Comparison of ENCODE assay signal across 7 mouse cellular contexts in the genomic region with DNA sequence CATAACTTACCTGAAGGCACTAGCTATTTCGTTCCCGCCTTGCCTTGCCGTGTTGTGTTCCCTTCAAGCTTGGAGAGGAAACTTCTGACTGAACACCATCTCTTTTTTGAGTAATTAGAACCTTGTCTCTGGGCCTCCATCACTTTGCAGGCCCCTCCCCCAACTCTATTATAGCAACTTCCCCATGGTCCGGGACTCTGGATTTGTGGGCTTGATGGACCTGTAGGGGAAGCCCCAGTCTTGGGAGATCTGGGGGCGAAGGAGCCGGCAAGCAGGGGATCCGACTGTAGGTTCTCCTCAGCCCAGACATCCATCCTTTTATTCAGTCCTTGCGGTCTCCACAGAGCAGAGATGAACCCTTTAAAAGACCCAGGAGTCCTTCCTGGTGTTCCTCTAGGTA. TPM values are rescaled to one million over a fixed set of nuclear protein-coding genes. Genes with fewer than 3 reads are reported as not detected.
DNase-seq lines count a peak whose midpoint lies in the region; ATAC-seq and TF ChIP-seq lines count a peak whose summit lies in the region.

No protein-coding gene starts in this region.

- H3K4me3 ChIP-seq in neural tube, embryonic 11.5 days (ENCODE audit: low read depth, low read length), result peak overlapping the region; percentile 41
- H3K4me3 ChIP-seq in forebrain, embryonic 14.5 days (ENCODE audit: low read depth, low read length), result peak overlapping the region; percentile 52; the same call in 1 of the 2 replicates
- peak overlapping the region; percentile 55 for H3K4me3 ChIP-seq in liver, embryonic 13.5 days (replicated peaks)
- H3K4me3 ChIP-seq in stomach, postnatal 0 days (ENCODE audit: low read depth, low read length), result peak overlapping the region; percentile 69

- DNase-seq in neural tube, embryonic 11.5 days (ENCODE audit: low spot score), result no peak
- no peak for DNase-seq in neural tube, embryonic 10.5 days (ENCODE audit: extremely low spot score, low spot score)
- DNase-seq in forebrain, embryonic 14.5 days (ENCODE audit: low spot score), result no peak
- no peak for DNase-seq in liver, embryonic 13.5 days
- no peak for DNase-seq in stomach, postnatal 0 days (ENCODE audit: low spot score)
- no peak for DNase-seq in layer of hippocampus, adult 8-10 months (ENCODE audit: low spot score in 2 of 2)
- DNase-seq in spleen, postnatal 14 days (ENCODE audit: low spot score in 2 of 2), result no peak

- H3K27me3 ChIP-seq in neural tube, embryonic 11.5 days (ENCODE audit: control insufficient read depth, insufficient read depth, low read length), result peaks cover 17% of the 10 kb centered on the region
- H3K27me3 ChIP-seq in forebrain, embryonic 14.5 days (replicated peaks; ENCODE audit: control insufficient read depth, insufficient read depth, low read length), result peaks cover 17% of the 10 kb centered on the region; the same call in 1 of the 2 replicates
- H3K27me3 ChIP-seq in liver, embryonic 13.5 days, result peaks cover 37% of the 10 kb centered on the region
- no peaks in the 10 kb centered on the region for H3K27me3 ChIP-seq in stomach, postnatal 0 days (ENCODE audit: control insufficient read depth, insufficient read depth, low read length)

- TF ChIP-seq EP300 in stomach, postnatal 0 days (optimal IDR thresholded peaks at IDR 0.05), result no peak

- TF ChIP-seq CTCF in stomach, postnatal 0 days (IDR thresholded peaks at IDR 0.05; ENCODE audit: low read depth), result no peak

- peak overlapping the region; percentile 68 for H3K4me2 ChIP-seq in neural tube, embryonic 11.5 days (ENCODE audit: low read depth)
- H3K4me2 ChIP-seq in forebrain, embryonic 14.5 days (ENCODE audit: low read length), result peak overlapping the region; percentile 93
- H3K4me2 ChIP-seq in liver, embryonic 13.5 days, result peak overlapping the region; percentile 76
- peak overlapping the region; percentile 91 for H3K4me2 ChIP-seq in stomach, postnatal 0 days (replicated peaks; ENCODE audit: low read depth)

- H3K36me3 ChIP-seq in neural tube, embryonic 11.5 days (ENCODE audit: control insufficient read depth, insufficient read depth, low read length), result no peaks in the 10 kb centered on the region
- no peaks in the 10 kb centered on the region for H3K36me3 ChIP-seq in forebrain, embryonic 14.5 days (ENCODE audit: control insufficient read depth, insufficient read depth, low read length)
- no peaks in the 10 kb centered on the region for H3K36me3 ChIP-seq in liver, embryonic 13.5 days
- H3K36me3 ChIP-seq in stomach, postnatal 0 days (ENCODE audit: control insufficient read depth, insufficient read depth, low read length), result no peaks in the 10 kb centered on the region

- no peak overlapping the region; the same call in 1 of the 2 replicates for H3K9ac ChIP-seq in neural tube, embryonic 11.5 days (ENCODE audit: low read length)
- H3K9ac ChIP-seq in forebrain, embryonic 14.5 days (ENCODE audit: low read length), result peak overlapping the region; percentile 71; the same call in 1 of the 2 replicates
- no peak overlapping the region; the same call in 1 of the 2 replicates for H3K9ac ChIP-seq in liver, embryonic 13.5 days
- peak overlapping the region; percentile 80 for H3K9ac ChIP-seq in stomach, postnatal 0 days (ENCODE audit: low read length)

- WGBS in neural tube, embryonic 11.5 days, result 47% methylated on average over 8 of the region's 8 CpGs
- 51% methylated on average over 8 of the region's 8 CpGs for WGBS in forebrain, embryonic 14.5 days
- 32% methylated on average over 8 of the region's 8 CpGs for WGBS in liver, embryonic 13.5 days (ENCODE audit: insufficient replicate concordance)
- 36% methylated on average over 8 of the region's 8 CpGs for WGBS in stomach, postnatal 0 days

- ATAC-seq in neural tube, embryonic 11.5 days (ENCODE audit: insufficient read depth, low FRiP score, low TSS enrichment), result no peak
- ATAC-seq in forebrain, embryonic 14.5 days, result no peak
- ATAC-seq in liver, embryonic 13.5 days (ENCODE audit: low read depth), result no peak
- ATAC-seq in stomach, postnatal 0 days (ENCODE audit: low FRiP score, low TSS enrichment), result no peak

- 0 out of 2 replicates have a peak, but pooled peaks cover 6% of the 10 kb centered on the region for H3K4me1 ChIP-seq in neural tube, embryonic 11.5 days (ENCODE audit: control insufficient read depth, insufficient read depth, low read length)
- peaks cover 6% of the 10 kb centered on the region; the same call in 1 of the 2 replicates for H3K4me1 ChIP-seq in forebrain, embryonic 14.5 days (ENCODE audit: control insufficient read depth, insufficient read depth, low read length)
- H3K4me1 ChIP-seq in liver, embryonic 13.5 days (replicated peaks), result peaks cover 28% of the 10 kb centered on the region
- H3K4me1 ChIP-seq in stomach, postnatal 0 days (replicated peaks; ENCODE audit: control insufficient read depth, insufficient read depth), result peaks cover 9% of the 10 kb centered on the region; the same call in 1 of the 2 replicates

- H3K9me3 ChIP-seq in neural tube, embryonic 11.5 days (ENCODE audit: control insufficient read depth, low read length), result no peaks in the 10 kb centered on the region
- H3K9me3 ChIP-seq in forebrain, embryonic 14.5 days (replicated peaks; ENCODE audit: control insufficient read depth, low read length), result no peaks in the 10 kb centered on the region
- H3K9me3 ChIP-seq in liver, embryonic 13.5 days (replicated peaks), result no peaks in the 10 kb centered on the region
- no peaks in the 10 kb centered on the region for H3K9me3 ChIP-seq in stomach, postnatal 0 days (ENCODE audit: control insufficient read depth, low read length)

- H3K27ac ChIP-seq in neural tube, embryonic 11.5 days (ENCODE audit: low read depth, low read length), result no peak overlapping the region
- H3K27ac ChIP-seq in forebrain, embryonic 14.5 days (ENCODE audit: low read depth, low read length), result no peak overlapping the region
- H3K27ac ChIP-seq in liver, embryonic 13.5 days, result no peak overlapping the region
- peak overlapping the region; percentile 78 for H3K27ac ChIP-seq in stomach, postnatal 0 days (replicated peaks)

RNA-seq across cellular contexts. Expression of a gene that starts 0.8 kb away (rescaled TPM):
- 30.6 and 36.0 TPM in 2 replicates for polyA plus RNA-seq in neural tube, embryonic 11.5 days (2014; fragmentation: Nextera tagmentation; extraction: Ambion mirVana)
- 22.5 and 25.0 TPM in 2 replicates for polyA plus RNA-seq in forebrain, embryonic 14.5 days (2014; fragmentation: Nextera tagmentation; extraction: Ambion mirVana)
- polyA plus RNA-seq in liver, embryonic 13.5 days (2015; fragmentation: Nextera tagmentation; extraction: Ambion mirVana), result 77.4 and 92.5 TPM in 2 replicates
- polyA plus RNA-seq in stomach, postnatal 0 days (2015; fragmentation: Nextera tagmentation; extraction: Ambion mirVana), result 398 and 433 TPM in 2 replicates
- 10 to 100 TPM; 41.3 to 77.4 (median 60.0) TPM for total RNA-seq in layer of hippocampus, adult 8-10 months (2022)

RNA-seq across cellular contexts. Expression of a gene that starts 56.0 kb away (rescaled TPM):
- polyA plus RNA-seq in neural tube, embryonic 11.5 days (2014; fragmentation: Nextera tagmentation; extraction: Ambion mirVana), result 248 and 271 TPM in 2 replicates
- polyA plus RNA-seq in forebrain, embryonic 14.5 days (2014; fragmentation: Nextera tagmentation; extraction: Ambion mirVana), result 349 and 383 TPM in 2 replicates
- 148 and 181 TPM in 2 replicates for polyA plus RNA-seq in liver, embryonic 13.5 days (2015; fragmentation: Nextera tagmentation; extraction: Ambion mirVana)
- 325 and 350 TPM in 2 replicates for polyA plus RNA-seq in stomach, postnatal 0 days (2015; fragmentation: Nextera tagmentation; extraction: Ambion mirVana)
- total RNA-seq in layer of hippocampus, adult 8-10 months (2022), result 100 to 1,000 TPM; 215 to 240 (median 217) TPM

Comparison
In these comparisons a context has a peak if more than half of its experiments do, and no peak if none do; other contexts are left out.
1. H3K9ac ChIP-seq: peak in forebrain, embryonic 14.5 days (single experiment) and stomach, postnatal 0 days (single experiment); none in neural tube, embryonic 11.5 days (single experiment) and liver, embryonic 13.5 days (single experiment).
2. Peak in every context shown above with its lines, with median percentiles within 50 percentile points of each other: H3K4me2 ChIP-seq and H3K4me3 ChIP-seq.